Mouse (Mus musculus) heart, postnatal 0 days (tissue): ENCODE measurements around the gene Armh3.

Experiments
- CTCF ChIP-seq: IDR thresholded peaks from 2 replicates; pipeline ENCODE4 v1.5.1; 2016; ENCODE audit warnings: antibody characterized with exemption, control low read depth, low read depth
- EP300 ChIP-seq: IDR thresholded peaks from 2 replicates; pipeline ENCODE4 v1.6.1; 2016; ENCODE audit warnings: antibody characterized with exemption, low read depth

DNA sequence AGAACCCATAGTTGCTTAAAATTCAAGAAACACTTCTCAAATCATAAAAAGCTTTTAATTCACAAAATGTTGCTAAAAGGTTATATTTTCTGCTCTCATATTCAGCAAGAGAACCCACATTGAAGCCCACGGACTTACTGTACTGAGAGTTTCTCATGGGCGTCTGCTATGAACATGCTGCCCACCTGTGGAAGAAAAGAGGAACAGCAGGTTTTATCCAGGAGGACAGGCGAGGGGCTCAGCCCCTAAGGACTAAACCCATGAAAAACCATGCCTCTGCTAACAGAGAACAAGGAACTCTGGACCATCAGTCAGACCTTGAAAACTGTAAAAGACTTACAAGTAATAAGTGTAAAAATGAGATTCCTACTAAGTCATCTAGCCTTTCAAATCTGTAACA, 45.0 kb downstream of the Armh3 start:
- no peak for TF ChIP-seq EP300
- TF ChIP-seq CTCF, result peak; percentile 81
